Mouse (Mus musculus) adrenal gland, adult 8-10 months (tissue): ENCODE data around the gene Rnf114. TPM values are rescaled to one million over a fixed set of nuclear protein-coding genes. Genes with fewer than 3 reads are reported as not detected.

Source experiments
- DNase-seq: peaks from one replicate; pipeline ENCODE4 v3.0.0; 2022
- total RNA-seq, 4 experiments: library from RNA; stranded (reverse); gene quantifications; 2 replicates each; pipeline ENCODE4 v1.2.4; 2022

Rnf114 gene
- 100 to 1,000 TPM in 2 of 4 experiments, 10 to 100 TPM in 2; 74.5 to 110 (median 100) TPM for total RNA-seq

GRCm38 (mm10) chr2:167491757-167492708, at the start of gene Rnf114:
Gene Rnf114, plus strand, starts transcription at chr2:167492645.
- DNase-seq: no peak

GRCm38 (mm10) chr2:167443411-167444193, 48.8 kb upstream of the Rnf114 start:
- no peak for DNase-seq

- DNase-seq: peak; percentile 47
Observed at GRCm38 (mm10) chr2:167445911-167446780, 46.3 kb upstream of the Rnf114 start.

DNA sequence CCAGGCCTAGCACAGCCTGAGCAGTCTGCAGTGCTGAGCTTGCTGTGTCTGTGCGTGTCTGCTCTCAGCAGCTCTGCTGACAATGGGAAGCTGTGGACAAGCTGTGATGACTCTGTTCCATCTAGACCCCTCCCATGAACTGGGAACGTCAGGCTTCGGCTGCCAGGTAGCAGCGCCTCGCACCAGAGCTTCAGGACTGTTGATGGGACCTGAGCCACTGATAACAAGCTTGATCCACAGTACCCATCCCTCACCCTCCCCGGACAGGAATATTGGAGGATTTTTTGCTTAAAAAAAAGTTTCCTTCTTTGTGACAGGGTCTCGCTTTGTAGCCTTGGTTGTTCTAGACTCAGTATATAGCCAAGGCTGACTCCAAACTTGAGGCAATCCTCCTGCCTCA, 45.2 kb upstream of the Rnf114 start:
- DNase-seq: no peak

GRCm38 (mm10) chr2:167447629-167448028, 44.8 kb upstream of the Rnf114 start:
- DNase-seq: no peak

- DNase-seq: no peak
Observed at GRCm38 (mm10) chr2:167449331-167450275, 42.8 kb upstream of the Rnf114 start.

DNA sequence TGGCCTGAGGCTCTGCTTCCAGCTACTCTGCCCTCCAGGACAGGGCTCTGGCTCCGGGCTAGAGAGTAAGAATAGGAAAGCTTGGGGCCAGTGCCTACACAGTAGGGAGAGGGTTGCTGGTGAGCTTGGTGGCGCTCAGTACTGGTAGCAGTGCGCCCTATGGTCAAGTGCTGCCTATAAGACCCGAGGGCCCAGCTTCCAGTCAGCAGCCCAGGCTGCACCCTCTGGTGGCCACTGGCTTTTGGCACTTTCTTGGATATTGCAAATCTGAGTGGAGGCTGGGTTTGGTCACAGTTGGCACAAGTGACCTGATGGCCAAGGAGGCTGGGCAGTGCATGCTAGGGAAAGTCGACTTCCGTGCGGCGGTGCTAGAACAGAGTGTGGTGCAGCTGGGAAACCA, 41.8 kb upstream of the Rnf114 start:
- DNase-seq: no peak

DNA sequence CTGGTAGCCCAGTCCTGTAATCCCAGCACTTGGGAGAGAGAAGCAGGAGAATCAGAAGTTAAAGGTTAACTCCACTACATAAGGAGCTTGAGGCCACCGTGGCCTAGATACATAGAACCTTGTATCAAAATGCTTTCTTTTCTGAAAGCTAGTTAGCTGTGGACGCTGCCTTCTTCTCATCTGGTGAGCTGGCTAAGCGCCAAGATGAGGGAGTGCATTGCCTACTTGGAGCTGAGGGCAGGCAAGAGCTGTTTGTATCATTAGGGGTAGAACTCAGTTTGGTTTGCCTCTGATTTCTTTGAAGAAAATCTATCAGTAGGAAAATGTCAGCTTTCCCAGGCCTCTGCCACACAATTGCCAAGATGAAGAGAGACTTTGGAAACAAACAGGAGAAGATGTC, 38.6 kb upstream of the Rnf114 start:
- no peak for DNase-seq

DNA sequence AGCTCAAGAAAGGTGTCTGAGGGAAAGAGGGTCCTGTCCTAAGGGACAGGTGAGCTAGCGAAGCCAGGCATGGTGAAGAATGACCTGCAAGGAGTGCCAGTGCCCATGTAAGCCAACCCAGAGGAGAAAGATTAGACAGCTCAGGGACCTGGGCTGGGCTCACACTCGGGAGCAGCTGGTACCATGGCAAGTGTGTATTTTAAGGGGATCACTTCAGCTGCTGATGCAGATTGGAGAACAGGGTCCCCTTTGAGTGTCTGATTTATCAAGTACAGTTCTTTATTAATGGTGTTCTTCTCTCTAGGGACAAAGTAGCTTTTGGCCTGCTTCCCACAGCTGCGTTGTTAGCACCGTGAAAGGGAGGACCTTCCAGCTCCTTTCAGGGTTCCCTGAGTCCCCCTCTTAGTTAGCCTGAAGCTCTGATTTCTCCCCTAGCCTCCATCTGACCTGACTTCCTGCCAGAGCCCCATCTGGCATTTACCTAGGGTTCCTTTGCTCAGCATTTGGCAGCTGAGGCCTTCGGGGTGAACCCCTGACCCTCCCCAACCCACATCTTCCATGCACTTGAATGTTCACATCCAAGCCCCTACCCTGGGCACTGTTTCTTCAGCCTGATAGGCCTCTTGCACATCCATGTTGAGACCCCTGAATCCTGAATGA, 36.0 kb upstream of the Rnf114 start:
- DNase-seq: no peak

DNA sequence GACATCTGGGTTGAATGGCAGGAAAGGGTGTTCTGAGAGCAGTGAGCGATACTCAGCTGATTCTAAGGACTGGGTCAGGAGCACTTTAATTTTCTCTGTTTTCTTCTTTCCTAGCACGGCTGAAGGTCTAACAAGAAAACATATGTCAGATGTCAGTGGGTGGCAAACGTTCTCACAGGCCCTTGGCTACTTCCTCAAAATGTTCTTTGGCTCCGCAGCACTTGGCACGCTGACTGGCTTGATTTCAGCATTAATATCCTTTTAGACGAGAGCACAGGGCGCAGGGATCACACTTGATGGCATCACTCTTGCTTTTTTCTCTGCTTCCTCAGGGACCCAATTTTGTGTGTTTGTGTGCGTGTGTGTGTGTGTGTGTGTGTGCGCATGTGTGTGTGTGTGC, 35.2 kb upstream of the Rnf114 start:
- no peak for DNase-seq

- no peak for DNase-seq
Observed at GRCm38 (mm10) chr2:167458548-167458947, 33.9 kb upstream of the Rnf114 start.

DNA sequence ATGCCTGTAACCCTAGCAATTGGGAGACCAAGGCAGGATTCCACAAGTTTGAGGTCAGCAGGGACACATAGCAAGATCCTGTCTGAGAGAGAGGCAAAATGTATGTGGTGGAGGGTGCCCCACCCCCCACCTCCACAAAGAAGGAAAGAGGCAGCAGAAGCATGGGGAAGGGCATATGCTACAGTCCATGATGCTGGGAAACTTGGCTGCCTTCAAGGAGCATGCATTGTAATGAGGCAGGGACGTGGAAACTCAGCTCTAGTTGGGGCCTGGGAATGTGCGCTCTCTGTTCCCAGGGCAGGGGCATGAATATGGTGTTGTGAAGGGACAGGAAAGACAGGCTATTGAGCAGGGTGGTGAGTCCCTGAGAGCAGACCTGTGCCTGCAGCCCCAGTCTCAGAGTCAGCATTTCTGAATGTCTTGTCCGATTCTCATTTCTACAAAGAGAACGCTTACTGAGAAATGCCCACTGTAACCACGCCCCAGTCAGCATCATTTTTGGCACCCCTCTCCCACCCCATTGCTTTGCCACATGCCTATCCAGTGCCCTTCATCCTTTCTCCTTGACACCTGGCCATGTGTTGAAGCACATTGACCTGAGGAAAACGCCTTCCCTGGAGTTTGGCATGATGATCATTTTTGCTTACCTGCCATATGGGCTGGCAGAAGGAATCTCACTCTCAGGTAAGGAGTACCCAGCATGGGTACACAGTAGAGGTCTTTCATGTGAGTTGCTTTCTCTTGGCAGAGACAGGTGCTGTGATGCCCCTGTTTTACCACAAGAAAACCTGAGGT, 33.2 kb upstream of the Rnf114 start:
- no peak for DNase-seq

GRCm38 (mm10) chr2:167462954-167463353, 29.5 kb upstream of the Rnf114 start:
- DNase-seq: no peak

GRCm38 (mm10) chr2:167463802-167464201, 28.6 kb upstream of the Rnf114 start:
- no peak for DNase-seq

GRCm38 (mm10) chr2:167465951-167466350, 26.5 kb upstream of the Rnf114 start:
- DNase-seq: no peak

- no peak for DNase-seq
Observed at GRCm38 (mm10) chr2:167467214-167467613, 25.2 kb upstream of the Rnf114 start.

GRCm38 (mm10) chr2:167468444-167468843, 24.0 kb upstream of the Rnf114 start:
- DNase-seq: no peak

DNA sequence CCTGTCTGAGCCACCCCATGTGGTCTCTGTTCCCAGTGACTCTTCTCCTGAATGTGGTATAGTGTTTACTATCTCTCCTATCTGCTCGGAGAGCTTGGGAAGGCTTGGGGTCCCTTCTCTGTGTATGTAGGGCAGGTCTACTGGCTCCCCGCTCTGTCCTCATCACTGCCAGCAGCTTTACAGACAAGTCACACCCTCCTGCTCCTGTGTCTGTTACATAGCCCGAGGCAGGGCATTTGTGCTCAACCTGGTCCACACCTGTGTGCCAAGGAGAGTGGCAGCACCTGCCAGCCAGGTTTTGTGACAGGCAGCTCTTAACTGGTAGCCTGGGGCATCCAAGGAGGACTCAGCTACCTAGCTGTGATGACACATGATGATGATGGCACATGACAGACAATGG, 21.8 kb upstream of the Rnf114 start:
- DNase-seq: no peak

DNA sequence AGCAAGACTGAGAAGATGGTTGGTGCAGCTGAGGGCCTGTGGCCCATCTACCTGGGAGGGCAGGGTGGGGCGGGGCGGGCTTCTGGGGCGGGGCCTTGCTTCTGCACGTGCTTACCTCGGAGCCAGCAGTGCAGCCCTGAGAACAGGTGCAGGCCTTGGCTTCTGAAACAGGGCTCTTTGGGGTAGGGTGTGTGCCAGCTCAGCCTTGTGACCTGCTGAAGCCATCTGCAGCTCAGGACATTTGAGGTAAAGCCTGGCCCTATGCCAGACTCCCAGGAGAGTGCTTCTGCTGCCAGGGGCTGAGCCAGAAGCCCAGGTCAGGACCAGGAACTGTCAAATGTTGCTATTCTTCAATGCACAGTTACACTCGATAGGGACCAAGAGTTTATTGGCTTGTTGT, 20.9 kb upstream of the Rnf114 start:
- DNase-seq: no peak

GRCm38 (mm10) chr2:167474218-167474617, 18.2 kb upstream of the Rnf114 start:
- DNase-seq: no peak
